Mouse (Mus musculus) midbrain, embryonic 13.5 days (tissue): Measurements from ENCODE around the gene Slc25a10. TPM values are rescaled to one million over a fixed set of nuclear protein-coding genes. Genes with fewer than 3 reads are reported as not detected.

Experiments used
- ATAC-seq: fragments of 200-750 bp; cut with Nextera tagmentation; 2 replicates; pipeline ENCODE4 v1.8.0; 2017; ENCODE audit warnings: mild to moderate bottlenecking, moderate TSS enrichment, moderate library complexity
- H3K27ac ChIP-seq: fragments of 300-500 bp; sonication (generic); 2 replicates; pipeline ENCODE4 v1.5.1; 2015; ENCODE audit warnings: inconsistent platforms, mild to moderate bottlenecking, moderate library complexity
- H3K27me3 ChIP-seq: fragments of 300-500 bp; sonication (generic); 2 replicates; pipeline ENCODE4 v1.6.1; 2015; ENCODE audit warnings: mild to moderate bottlenecking, inconsistent platforms
- H3K36me3 ChIP-seq: fragments of 300-500 bp; sonication (generic); 2 replicates; pipeline ENCODE4 v1.6.1; 2015; ENCODE audit warnings: mild to moderate bottlenecking, inconsistent platforms
- H3K4me1 ChIP-seq: fragments of 300-500 bp; sonication (generic); replicated peaks from 2 replicates; pipeline ENCODE4 v1.6.1; 2015; ENCODE audit warnings: inconsistent platforms
- H3K4me2 ChIP-seq: fragments of 300-500 bp; sonication (generic); replicated peaks from 2 replicates; pipeline ENCODE4 v1.6.1; 2015; ENCODE audit warnings: moderate library complexity, mild to moderate bottlenecking, inconsistent platforms
- H3K4me3 ChIP-seq: fragments of 300-500 bp; sonication (generic); replicated peaks from 2 replicates; pipeline ENCODE4 v1.5.1; 2015; ENCODE audit warnings: mild to moderate bottlenecking, inconsistent platforms
- H3K9ac ChIP-seq: fragments of 300-500 bp; sonication (generic); replicated peaks from 2 replicates; pipeline ENCODE4 v1.6.1; 2015; ENCODE audit warnings: mild to moderate bottlenecking, inconsistent platforms
- H3K9me3 ChIP-seq: fragments of 300-500 bp; sonication (generic); 2 replicates; pipeline ENCODE4 v1.6.1; 2016; ENCODE audit warnings: mild to moderate bottlenecking, inconsistent platforms
- WGBS: fragments of 180-500 bp; shearing (Covaris S2); methylation state at CpG from one replicate; pipeline ENCODE4 v1.1.7; 2015; 5-methylcytosine and 5-hydroxymethylcytosine counted together
- polyA plus RNA-seq: library from polyadenylated mRNA; unstranded; fragments of >200 nt; fragmentation: Nextera tagmentation; extraction: Ambion mirVana; gene quantifications from 2 replicates; pipeline ENCODE4 v1.2.1, GENCODE M21; 2015

Slc25a10 gene
- polyA plus RNA-seq, 1 experiment from 2014 or later = 28.2 TPM

GRCm38 (mm10) chr11:120515611-120516010, 24.0 kb downstream of the Slc25a10 start:
- Histone ChIP-seq H3K27ac (no peak overlapping the region), H3K9ac (no peak overlapping the region), H3K4me2 (no peak overlapping the region), H3K4me1 (peaks cover 5% of the 10 kb centered on the region; the same call in 1 of the 2 replicates), H3K36me3 (no peaks in the 10 kb centered on the region), H3K4me3 (no peak overlapping the region), H3K27me3 (no peaks in the 10 kb centered on the region), H3K9me3 (no peaks in the 10 kb centered on the region)
- ATAC-seq = peak; percentile 79
- WGBS = 16% methylated on average over 17 of the region's 17 CpGs

- no peak for ATAC-seq
Observed at GRCm38 (mm10) chr11:120517147-120517546, 25.5 kb downstream of the Slc25a10 start.

GRCm38 (mm10) chr11:120518027-120518426, 26.4 kb downstream of the Slc25a10 start:
- no peak overlapping the region for H3K9ac ChIP-seq
- H3K27me3 ChIP-seq = no peaks in the 10 kb centered on the region
- no peaks in the 10 kb centered on the region for H3K4me1 ChIP-seq
- no peak overlapping the region for H3K4me3 ChIP-seq
- H3K9me3 ChIP-seq = no peaks in the 10 kb centered on the region
- no peak for ATAC-seq
- no peak overlapping the region for H3K27ac ChIP-seq
- H3K4me2 ChIP-seq = no peak overlapping the region
- 70% methylated on average over 6 of the region's 6 CpGs for WGBS
- H3K36me3 ChIP-seq = no peaks in the 10 kb centered on the region

More at GRCm38 (mm10) chr11:120517147-120517546, 25.5 kb downstream of the Slc25a10 start:
- H3K4me3 ChIP-seq = no peak overlapping the region
- H3K27ac ChIP-seq = no peak overlapping the region
- no peaks in the 10 kb centered on the region for H3K9me3 ChIP-seq
- no peak overlapping the region for H3K4me2 ChIP-seq
- no peaks in the 10 kb centered on the region for H3K27me3 ChIP-seq
- no peak overlapping the region for H3K9ac ChIP-seq
- no peaks in the 10 kb centered on the region for H3K36me3 ChIP-seq
- no peaks in the 10 kb centered on the region for H3K4me1 ChIP-seq
- 71% methylated on average over 4 of the region's 4 CpGs for WGBS

- Histone ChIP-seq H3K4me1 (no peaks in the 10 kb centered on the region), H3K27me3 (no peaks in the 10 kb centered on the region), H3K36me3 (no peaks in the 10 kb centered on the region), H3K9me3 (no peaks in the 10 kb centered on the region), H3K9ac (no peak overlapping the region), H3K4me3 (no peak overlapping the region), H3K4me2 (no peak overlapping the region), H3K27ac (no peak overlapping the region)
- 80% methylated on average over 6 of the region's 6 CpGs for WGBS
- ATAC-seq = no peak
Observed at GRCm38 (mm10) chr11:120518558-120518957, 26.9 kb downstream of the Slc25a10 start.

GRCm38 (mm10) chr11:120519738-120520137, 28.1 kb downstream of the Slc25a10 start:
- Histone ChIP-seq H3K4me3 (no peak overlapping the region), H3K36me3 (no peaks in the 10 kb centered on the region), H3K27ac (no peak overlapping the region), H3K9me3 (no peaks in the 10 kb centered on the region), H3K4me1 (no peaks in the 10 kb centered on the region), H3K4me2 (no peak overlapping the region), H3K9ac (0 out of 2 replicates have a peak overlapping the region, but pooled peaks have one; percentile 2), H3K27me3 (no peaks in the 10 kb centered on the region)
- WGBS = 58% methylated on average over 9 of the region's 9 CpGs
- no peak for ATAC-seq

GRCm38 (mm10) chr11:120520498-120520897, 28.9 kb downstream of the Slc25a10 start:
- Histone ChIP-seq H3K4me3 (no peak overlapping the region), H3K27me3 (no peaks in the 10 kb centered on the region), H3K36me3 (no peaks in the 10 kb centered on the region), H3K9me3 (no peaks in the 10 kb centered on the region), H3K4me2 (no peak overlapping the region), H3K9ac (no peak overlapping the region), H3K27ac (no peak overlapping the region), H3K4me1 (no peaks in the 10 kb centered on the region)
- WGBS = 84% methylated on average over 9 of the region's 9 CpGs
- no peak for ATAC-seq

- Histone ChIP-seq H3K9me3 (no peaks in the 10 kb centered on the region), H3K9ac (no peak overlapping the region), H3K27ac (no peak overlapping the region), H3K36me3 (no peaks in the 10 kb centered on the region), H3K4me3 (no peak overlapping the region), H3K4me2 (no peak overlapping the region), H3K27me3 (no peaks in the 10 kb centered on the region), H3K4me1 (no peaks in the 10 kb centered on the region)
- ATAC-seq = no peak
- WGBS = 85% methylated on average over 5 of the region's 5 CpGs
Observed at GRCm38 (mm10) chr11:120520967-120521540, 29.4 kb downstream of the Slc25a10 start.

GRCm38 (mm10) chr11:120522581-120522980, 30.9 kb downstream of the Slc25a10 start:
- Histone ChIP-seq H3K4me2 (no peak overlapping the region), H3K9ac (no peak overlapping the region), H3K27me3 (peaks cover 3% of the 10 kb centered on the region), H3K9me3 (no peaks in the 10 kb centered on the region), H3K36me3 (no peaks in the 10 kb centered on the region), H3K4me1 (no peaks in the 10 kb centered on the region), H3K27ac (no peak overlapping the region), H3K4me3 (no peak overlapping the region)
- no peak for ATAC-seq
- 84% methylated on average over 8 of the region's 8 CpGs for WGBS

- no peak overlapping the region for H3K4me2 ChIP-seq
- H3K9ac ChIP-seq = no peak overlapping the region
- no peaks in the 10 kb centered on the region for H3K36me3 ChIP-seq
- ATAC-seq = no peak
- WGBS = 80% methylated on average over 2 of the region's 2 CpGs
- peaks cover 37% of the 10 kb centered on the region for H3K27me3 ChIP-seq
- H3K4me3 ChIP-seq = no peak overlapping the region
- no peaks in the 10 kb centered on the region for H3K9me3 ChIP-seq
- H3K27ac ChIP-seq = no peak overlapping the region
- peaks cover 9% of the 10 kb centered on the region for H3K4me1 ChIP-seq
Observed at GRCm38 (mm10) chr11:120525959-120526358, 34.3 kb downstream of the Slc25a10 start.

GRCm38 (mm10) chr11:120527690-120528354, 36.2 kb downstream of the Slc25a10 start:
- H3K4me3 ChIP-seq = no peak overlapping the region
- no peaks in the 10 kb centered on the region for H3K36me3 ChIP-seq
- H3K27me3 ChIP-seq = peaks cover 56% of the 10 kb centered on the region
- peaks cover 10% of the 10 kb centered on the region for H3K4me1 ChIP-seq
- H3K9me3 ChIP-seq = no peaks in the 10 kb centered on the region
- 84% methylated on average over 9 of the region's 9 CpGs for WGBS
- no peak overlapping the region for H3K9ac ChIP-seq
- H3K27ac ChIP-seq = no peak overlapping the region
- no peak for ATAC-seq
- H3K4me2 ChIP-seq = no peak overlapping the region

- peaks cover 67% of the 10 kb centered on the region for H3K27me3 ChIP-seq
- no peak overlapping the region for H3K9ac ChIP-seq
- no peak for ATAC-seq
- no peak overlapping the region for H3K4me3 ChIP-seq
- H3K4me2 ChIP-seq = no peak overlapping the region
- no peak overlapping the region for H3K27ac ChIP-seq
- 50% methylated on average over 4 of the region's 4 CpGs for WGBS
- H3K4me1 ChIP-seq = peaks cover 10% of the 10 kb centered on the region
- H3K36me3 ChIP-seq = no peaks in the 10 kb centered on the region
- H3K9me3 ChIP-seq = no peaks in the 10 kb centered on the region
Observed at GRCm38 (mm10) chr11:120528903-120529302, 37.3 kb downstream of the Slc25a10 start.

- H3K4me1 ChIP-seq = peaks cover 10% of the 10 kb centered on the region
- H3K9me3 ChIP-seq = no peaks in the 10 kb centered on the region
- no peaks in the 10 kb centered on the region for H3K36me3 ChIP-seq
- 0 out of 2 replicates have a peak, but pooled peaks have one; percentile 17 for ATAC-seq
- 7% methylated on average over 59 of the region's 62 CpGs for WGBS
- H3K9ac ChIP-seq = no peak within 1 kb of the TSS
- H3K27me3 ChIP-seq = peaks cover 70% of the 10 kb centered on the region
- H3K4me2 ChIP-seq = peak within 1 kb of the TSS; percentile 56
- peak within 1 kb of the TSS; percentile 29 for H3K4me3 ChIP-seq
- no peak within 1 kb of the TSS for H3K27ac ChIP-seq
Observed at GRCm38 (mm10) chr11:120530085-120530964, 38.7 kb downstream of the Slc25a10 start, which contains the start of gene Gcgr. Gcgr (plus strand) TSS chr11:120530699.
